Mouse (Mus musculus) neural tube, embryonic 11.5 days (tissue): ENCODE measurements at regions not wholly inside any gene's neighbourhood (a gene's known extent, or its start where the extent isn't known, plus 50 kb on each side); places are given as distances from the start of the nearest gene placed in this dataset.

Experiments used
- ATAC-seq: fragments of 200-750 bp; cut with Nextera tagmentation; 2 replicates; pipeline ENCODE4 v1.8.0; 2017; ENCODE audit warnings: moderate number of reproducible peaks, mild to moderate bottlenecking, moderate TSS enrichment, moderate library complexity; ENCODE audit not compliant: insufficient read depth, low FRiP score, low TSS enrichment
- DNase-seq: peaks from one replicate; pipeline ENCODE4 v3.0.0-alpha.2; 2015; ENCODE audit warnings: low spot score
- H3K27ac ChIP-seq: fragments of 300-500 bp; sonication (generic); 2 replicates; pipeline ENCODE4 v1.5.1; 2014; ENCODE audit warnings: low read depth, mild to moderate bottlenecking, low read length
- H3K27me3 ChIP-seq: fragments of 300-500 bp; sonication (generic); 2 replicates; pipeline ENCODE4 v1.6.1; 2014; ENCODE audit warnings: mild to moderate bottlenecking, low read length, mixed read lengths; ENCODE audit not compliant: control insufficient read depth, insufficient read depth
- H3K36me3 ChIP-seq: fragments of 300-500 bp; sonication (generic); 2 replicates; pipeline ENCODE4 v1.6.1; 2014; ENCODE audit warnings: mild to moderate bottlenecking, low read length, moderate library complexity, mixed read lengths; ENCODE audit not compliant: control insufficient read depth, insufficient read depth
- H3K4me1 ChIP-seq: fragments of 300-500 bp; sonication (generic); 2 replicates; pipeline ENCODE4 v1.6.1; 2014; ENCODE audit warnings: low read length, mixed read lengths; ENCODE audit not compliant: control insufficient read depth, insufficient read depth
- H3K4me2 ChIP-seq: fragments of 300-500 bp; sonication (generic); 2 replicates; pipeline ENCODE4 v1.6.1; 2014; ENCODE audit warnings: low read depth, mild to moderate bottlenecking, moderate library complexity
- H3K4me3 ChIP-seq: fragments of 300-500 bp; sonication (generic); 2 replicates; pipeline ENCODE4 v1.5.1; 2014; ENCODE audit warnings: low read depth, low read length
- H3K9ac ChIP-seq: fragments of 300-500 bp; sonication (generic); 2 replicates; pipeline ENCODE4 v1.6.1; 2014; ENCODE audit warnings: mild to moderate bottlenecking, low read length
- H3K9me3 ChIP-seq: fragments of 300-500 bp; sonication (generic); 2 replicates; pipeline ENCODE4 v1.6.1; 2016; ENCODE audit warnings: low read length; ENCODE audit not compliant: control insufficient read depth
- WGBS: fragments of 180-500 bp; shearing (Covaris S2); extraction: QIAGEN DNeasy Blood & Tissue Kit; methylation state at CpG from one replicate; pipeline ENCODE4 v1.1.7; 2014; 5-methylcytosine and 5-hydroxymethylcytosine counted together

- no peaks in the 10 kb centered on the region for H3K9me3 ChIP-seq
- H3K4me1 ChIP-seq, result no peaks in the 10 kb centered on the region
- ATAC-seq (no peak), DNase-seq (no peak)
- no peak overlapping the region for H3K4me2 ChIP-seq
- no peaks in the 10 kb centered on the region for H3K27me3 ChIP-seq
- no peak overlapping the region for H3K4me3 ChIP-seq
- H3K36me3 ChIP-seq, result no peaks in the 10 kb centered on the region
- no peak overlapping the region for H3K27ac ChIP-seq
- WGBS, result 85% methylated on average over 5 of the region's 5 CpGs
- no peak overlapping the region for H3K9ac ChIP-seq
Measured at GRCm38 (mm10) chr9:115592466-115592865, 282.2 kb upstream of the Stt3b start.

- DNase-seq (no peak), ATAC-seq (no peak)
- Histone ChIP-seq H3K4me1 (no peaks in the 10 kb centered on the region), H3K27ac (no peak overlapping the region), H3K4me3 (no peak overlapping the region), H3K9me3 (no peaks in the 10 kb centered on the region), H3K36me3 (no peaks in the 10 kb centered on the region), H3K9ac (no peak overlapping the region), H3K27me3 (no peaks in the 10 kb centered on the region), H3K4me2 (no peak overlapping the region)
- WGBS, result 88% methylated on average over 9 of the region's 9 CpGs
Measured at GRCm38 (mm10) chr9:115600228-115600627, 290.0 kb upstream of the Stt3b start.

GRCm38 (mm10) chr9:115600826-115601225 is 290.6 kb upstream of the Stt3b start:
- Histone ChIP-seq H3K4me2 (no peak overlapping the region), H3K36me3 (no peaks in the 10 kb centered on the region), H3K27me3 (no peaks in the 10 kb centered on the region), H3K9me3 (no peaks in the 10 kb centered on the region), H3K9ac (no peak overlapping the region), H3K4me3 (no peak overlapping the region), H3K27ac (no peak overlapping the region), H3K4me1 (no peaks in the 10 kb centered on the region)
- ATAC-seq (no peak), DNase-seq (no peak)
- 80% methylated on average over 2 of the region's 2 CpGs for WGBS

- H3K4me3 ChIP-seq, result no peak overlapping the region
- H3K4me1 ChIP-seq, result no peaks in the 10 kb centered on the region
- WGBS, result 94% methylated on average over 7 of the region's 7 CpGs
- H3K4me2 ChIP-seq, result no peak overlapping the region
- H3K9me3 ChIP-seq, result no peaks in the 10 kb centered on the region
- DNase-seq (no peak), ATAC-seq (no peak)
- H3K9ac ChIP-seq, result no peak overlapping the region
- H3K27ac ChIP-seq, result no peak overlapping the region
- no peaks in the 10 kb centered on the region for H3K27me3 ChIP-seq
- no peaks in the 10 kb centered on the region for H3K36me3 ChIP-seq
Measured at GRCm38 (mm10) chr9:115602772-115603171, 292.6 kb upstream of the Stt3b start.

- 60% methylated on average over 3 of the region's 3 CpGs for WGBS
- H3K9ac ChIP-seq, result no peak overlapping the region
- no peaks in the 10 kb centered on the region for H3K36me3 ChIP-seq
- H3K4me1 ChIP-seq, result no peaks in the 10 kb centered on the region
- H3K9me3 ChIP-seq, result no peaks in the 10 kb centered on the region
- H3K27ac ChIP-seq, result no peak overlapping the region
- H3K27me3 ChIP-seq, result no peaks in the 10 kb centered on the region
- ATAC-seq (peak; percentile 58), DNase-seq (peak; percentile 14)
- H3K4me2 ChIP-seq, result no peak overlapping the region
- no peak overlapping the region for H3K4me3 ChIP-seq
Measured at GRCm38 (mm10) chr9:115604450-115604849, 294.2 kb upstream of the Stt3b start.

- Histone ChIP-seq H3K9ac (no peak overlapping the region), H3K4me3 (no peak overlapping the region), H3K9me3 (no peaks in the 10 kb centered on the region), H3K27me3 (no peaks in the 10 kb centered on the region), H3K4me2 (no peak overlapping the region), H3K36me3 (no peaks in the 10 kb centered on the region), H3K4me1 (no peaks in the 10 kb centered on the region), H3K27ac (no peak overlapping the region)
- DNase-seq, result peak; percentile 14
- no peak for ATAC-seq
- WGBS, result 82% methylated on average over 14 of the region's 14 CpGs
Measured at GRCm38 (mm10) chr9:115604968-115605682, 294.9 kb upstream of the Stt3b start.

- Histone ChIP-seq H3K36me3 (no peaks in the 10 kb centered on the region), H3K27ac (no peak overlapping the region), H3K9ac (no peak overlapping the region), H3K4me3 (no peak overlapping the region), H3K9me3 (no peaks in the 10 kb centered on the region), H3K4me2 (no peak overlapping the region), H3K27me3 (no peaks in the 10 kb centered on the region), H3K4me1 (no peaks in the 10 kb centered on the region)
- DNase-seq, result no peak
- 87% methylated on average over 2 of the region's 2 CpGs for WGBS
- no peak for ATAC-seq
Measured at GRCm38 (mm10) chr9:115607961-115608360, 297.7 kb upstream of the Stt3b start.

- Histone ChIP-seq H3K9ac (no peak overlapping the region), H3K27me3 (no peaks in the 10 kb centered on the region), H3K4me3 (no peak overlapping the region), H3K27ac (no peak overlapping the region), H3K4me2 (no peak overlapping the region), H3K9me3 (no peaks in the 10 kb centered on the region), H3K36me3 (no peaks in the 10 kb centered on the region), H3K4me1 (no peaks in the 10 kb centered on the region)
- no peak for DNase-seq
- ATAC-seq, result no peak
- 92% methylated on average over 5 of the region's 5 CpGs for WGBS
Measured at GRCm38 (mm10) chr9:115608377-115608776, 298.2 kb upstream of the Stt3b start.

- no peak overlapping the region for H3K9ac ChIP-seq
- H3K27ac ChIP-seq, result no peak overlapping the region
- H3K9me3 ChIP-seq, result no peaks in the 10 kb centered on the region
- ATAC-seq (no peak), DNase-seq (no peak)
- H3K4me2 ChIP-seq, result no peak overlapping the region
- H3K36me3 ChIP-seq, result no peaks in the 10 kb centered on the region
- H3K4me1 ChIP-seq, result no peaks in the 10 kb centered on the region
- 86% methylated on average over 5 of the region's 5 CpGs for WGBS
- H3K4me3 ChIP-seq, result no peak overlapping the region
- no peaks in the 10 kb centered on the region for H3K27me3 ChIP-seq
Measured at GRCm38 (mm10) chr9:115609904-115610303, 299.4 kb upstream of the Gadl1 start.
